Mouse (Mus musculus) heart, embryonic 14.5 days (tissue): ENCODE measurements around the gene Eloa. TPM values are rescaled to one million over a fixed set of nuclear protein-coding genes. Genes with fewer than 3 reads are reported as not detected.
A peak's percentile ranks its signal among the peaks of the same experiment; 100 is the strongest.

Source experiments
- ATAC-seq: fragments of 200-750 bp; cut with Nextera tagmentation; 2 replicates; pipeline ENCODE4 v1.8.0; 2017; ENCODE audit warnings: low read depth, moderate TSS enrichment; ENCODE audit not compliant: insufficient number of reproducible peaks, insufficient read depth, low FRiP score
- H3K27ac ChIP-seq, 2 experiments: fragments of 200-500 bp in 1 of 2; fragments of 300-500 bp in 1 of 2; sonication (generic) in 1 of 2; replicated peaks in 1 of 2; 2 replicates each; pipeline ENCODE4 v1.5.1; 2012 to 2014; ENCODE audit warnings: low read depth in 2 of 2, low read length in 2 of 2, control low read depth in 1 of 2, mild to moderate bottlenecking in 1 of 2, mixed read lengths in 1 of 2; ENCODE audit not compliant: control insufficient read depth in 1 of 2, insufficient read depth in 1 of 2
- H3K27me3 ChIP-seq: fragments of 300-500 bp; sonication (generic); 2 replicates; pipeline ENCODE4 v1.6.1; 2014; ENCODE audit warnings: mild to moderate bottlenecking, low read length, control low read depth; ENCODE audit not compliant: control insufficient read depth, insufficient read depth
- H3K36me3 ChIP-seq: fragments of 300-500 bp; sonication (generic); 2 replicates; pipeline ENCODE4 v1.6.1; 2014; ENCODE audit warnings: mild to moderate bottlenecking, control low read depth, low read length, mixed read lengths; ENCODE audit not compliant: control insufficient read depth, insufficient read depth
- H3K4me1 ChIP-seq, 2 experiments: fragments of 200-500 bp in 1 of 2; fragments of 300-500 bp in 1 of 2; sonication (generic) in 1 of 2; 2 replicates each; pipeline ENCODE4 v1.6.1; 2012 to 2014; ENCODE audit warnings: low read length in 2 of 2, control low read depth in 1 of 2, mixed read lengths in 1 of 2; ENCODE audit not compliant: control insufficient read depth in 2 of 2, insufficient read depth in 2 of 2
- H3K4me2 ChIP-seq: fragments of 300-500 bp; sonication (generic); 2 replicates; pipeline ENCODE4 v1.6.1; 2014; ENCODE audit warnings: mild to moderate bottlenecking, low read length
- H3K4me3 ChIP-seq, 2 experiments: fragments of 200-500 bp in 1 of 2; fragments of 300-500 bp in 1 of 2; sonication (generic) in 1 of 2; 2 replicates each; pipeline ENCODE4 v1.5.1; 2012 to 2014; ENCODE audit warnings: low read length in 2 of 2, mild to moderate bottlenecking in 2 of 2, control low read depth in 1 of 2, low read depth in 1 of 2, moderate library complexity in 1 of 2; ENCODE audit not compliant: control insufficient read depth in 1 of 2, insufficient read depth in 1 of 2
- H3K9ac ChIP-seq: fragments of 300-500 bp; sonication (generic); 2 replicates; pipeline ENCODE4 v1.6.1; 2014; ENCODE audit warnings: mild to moderate bottlenecking, low read length
- H3K9me3 ChIP-seq: fragments of 300-500 bp; sonication (generic); 2 replicates; pipeline ENCODE4 v1.6.1; 2016; ENCODE audit warnings: low read length, control low read depth; ENCODE audit not compliant: control insufficient read depth
- WGBS: fragments of 180-500 bp; shearing (Covaris S2); extraction: QIAGEN DNeasy Blood & Tissue Kit; methylation state at CpG from one replicate; pipeline ENCODE4 v1.1.7; 2014; 5-methylcytosine and 5-hydroxymethylcytosine counted together
- polyA plus RNA-seq: library from polyadenylated mRNA; unstranded; fragments of >200 nt; fragmentation: Nextera tagmentation; extraction: Ambion mirVana; gene quantifications from 2 replicates; pipeline ENCODE4 v1.2.1, GENCODE M21; 2014

The Eloa gene
- polyA plus RNA-seq, 1 experiment from 2014 or later, result 34.3 TPM

DNA sequence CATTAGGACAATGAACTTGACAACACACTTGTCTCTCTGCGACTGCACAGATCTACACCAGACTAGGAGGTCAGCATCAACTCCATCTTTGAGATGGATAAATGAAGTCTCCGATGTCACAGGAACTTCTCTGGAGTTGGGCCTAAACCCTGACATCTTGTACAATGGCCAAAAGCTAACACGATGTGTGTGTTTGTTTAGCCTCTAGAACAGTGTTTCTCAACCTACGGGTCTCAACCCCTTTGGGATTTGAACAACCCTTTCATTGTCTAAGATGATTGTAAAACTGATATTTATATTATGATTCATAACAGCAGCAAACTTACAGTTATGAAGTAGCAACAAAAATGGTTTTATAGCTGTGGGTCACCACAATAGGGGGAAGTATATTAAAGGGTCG lies 36.4 kb upstream of the Eloa start:
- ATAC-seq, result no peak
- no peak overlapping the region for H3K4me3 ChIP-seq
- H3K27ac ChIP-seq, result no peak overlapping the region
- no peak overlapping the region for H3K4me2 ChIP-seq
- H3K4me1 ChIP-seq, result no peaks in the 10 kb centered on the region
- H3K36me3 ChIP-seq, result no peaks in the 10 kb centered on the region
- no peaks in the 10 kb centered on the region for H3K9me3 ChIP-seq
- H3K27me3 ChIP-seq, result no peaks in the 10 kb centered on the region
- 79% methylated on average over 5 of the region's 5 CpGs for WGBS
- no peak overlapping the region for H3K9ac ChIP-seq

GRCm38 (mm10) chr4:136056030-136056429 lies 34.5 kb upstream of the Eloa start:
- H3K36me3 ChIP-seq, result peaks cover 12% of the 10 kb centered on the region
- peaks cover 3 to 12% of the 10 kb centered on the region in 2 experiments for H3K4me1 ChIP-seq
- no peak overlapping the region for H3K27ac ChIP-seq
- no peak overlapping the region for H3K4me2 ChIP-seq
- H3K4me3 ChIP-seq, result no peak overlapping the region
- no peak overlapping the region for H3K9ac ChIP-seq
- ATAC-seq, result no peak
- WGBS, result 21% methylated on average over 1 of the region's 1 CpGs
- H3K9me3 ChIP-seq, result no peaks in the 10 kb centered on the region
- no peaks in the 10 kb centered on the region for H3K27me3 ChIP-seq

- Histone ChIP-seq H3K27me3 (no peaks in the 10 kb centered on the region), H3K4me1 (peaks cover 3 to 15% of the 10 kb centered on the region in 2 experiments), H3K4me3 (no peak overlapping the region), H3K27ac (no peak overlapping the region), H3K4me2 (no peak overlapping the region), H3K9me3 (no peaks in the 10 kb centered on the region), H3K9ac (no peak overlapping the region), H3K36me3 (peaks cover 34% of the 10 kb centered on the region)
- WGBS, result 72% methylated on average over 5 of the region's 5 CpGs
- no peak for ATAC-seq
Measured at GRCm38 (mm10) chr4:136053843-136054242, 32.3 kb upstream of the Eloa start.

GRCm38 (mm10) chr4:136053247-136053596 lies 31.7 kb upstream of the Eloa start, which contains the start of gene Rpl11:
Gene Rpl11, minus strand, starts transcription at chr4:136053428.
- H3K9me3 ChIP-seq, result no peaks in the 10 kb centered on the region
- peaks cover 3 to 15% of the 10 kb centered on the region in 2 experiments for H3K4me1 ChIP-seq
- H3K36me3 ChIP-seq, result peaks cover 40% of the 10 kb centered on the region
- no peaks in the 10 kb centered on the region for H3K27me3 ChIP-seq
- peak within 1 kb of the TSS; percentile 88 for H3K4me2 ChIP-seq
- H3K27ac ChIP-seq, result peak within 1 kb of the TSS; percentile 81 to 87
- H3K4me3 ChIP-seq, result peak within 1 kb of the TSS; percentile 84 to 99
- under 1% methylated on average over 21 of the region's 21 CpGs for WGBS
- peak within 1 kb of the TSS; percentile 100 for H3K9ac ChIP-seq
- ATAC-seq, result peak; percentile 93

DNA sequence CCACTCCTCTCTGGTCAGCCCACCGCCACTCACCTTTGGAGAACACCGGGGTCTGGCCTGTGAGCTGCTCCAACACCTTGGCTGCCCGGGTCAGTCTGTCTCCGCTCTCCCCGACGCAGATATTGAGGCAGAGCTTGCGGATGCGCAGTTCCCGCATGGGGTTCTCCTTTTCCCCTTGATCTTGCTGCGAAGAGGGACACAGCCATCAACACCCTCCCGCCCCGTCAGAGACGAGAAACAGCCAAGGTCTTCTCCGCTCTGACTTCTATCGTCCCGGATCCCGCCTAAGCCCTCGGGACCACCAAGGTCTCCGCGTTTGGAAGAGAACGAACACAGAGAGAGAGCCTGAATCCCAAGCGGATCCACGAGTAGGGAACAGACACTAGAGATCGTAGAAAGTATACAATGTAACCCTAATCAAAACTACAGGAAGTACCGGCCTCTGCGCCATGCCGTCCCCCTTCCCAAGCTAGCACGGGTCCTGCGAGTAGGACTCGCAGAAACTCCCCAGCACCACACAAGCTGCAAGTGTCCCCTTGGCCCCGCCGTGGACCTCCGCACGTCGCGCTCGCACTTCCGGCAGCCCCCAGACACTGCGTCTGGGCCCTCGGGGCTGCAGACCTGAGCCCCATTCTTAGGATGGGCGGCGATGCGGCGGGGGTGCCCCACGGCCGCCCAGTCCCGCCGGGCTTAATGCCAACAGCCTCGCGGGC lies 31.1 kb upstream of the Eloa start:
- Histone ChIP-seq H3K9ac (peak overlapping the region; percentile 100), H3K4me2 (peak overlapping the region; percentile 88), H3K27me3 (no peaks in the 10 kb centered on the region), H3K4me1 (peaks cover 3 to 15% of the 10 kb centered on the region in 2 experiments), H3K36me3 (peaks cover 45% of the 10 kb centered on the region), H3K27ac (peak overlapping the region; percentile 81 to 87), H3K9me3 (no peaks in the 10 kb centered on the region), H3K4me3 (peak overlapping the region; percentile 84 to 99)
- WGBS, result under 1% methylated on average over 50 of the region's 50 CpGs
- ATAC-seq, result peak; percentile 65

DNA sequence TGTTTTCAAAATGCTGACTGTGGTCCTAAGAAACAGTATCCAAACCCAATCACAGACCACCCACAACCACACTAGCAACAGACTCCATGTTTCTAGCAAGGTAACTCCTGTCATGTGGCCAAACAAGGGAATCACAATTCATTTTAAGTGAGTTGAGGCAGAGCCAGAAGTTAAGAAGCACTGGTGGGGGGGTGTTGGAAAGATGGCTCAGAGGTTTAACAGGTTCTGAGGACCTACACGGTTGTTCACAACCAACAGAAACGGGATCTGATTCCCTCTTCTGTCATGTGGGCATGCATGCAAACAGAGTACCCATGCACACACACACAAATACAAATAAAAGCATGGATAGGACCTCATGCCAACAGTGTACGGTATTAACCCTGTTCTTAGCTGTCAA lies 30.5 kb upstream of the Eloa start:
- peak overlapping the region; percentile 88 for H3K4me2 ChIP-seq
- H3K9ac ChIP-seq, result peak overlapping the region; percentile 100
- H3K27ac ChIP-seq, result 0 out of 4 replicates have a peak overlapping the region, but pooled peaks of 1 of the 2 experiments have one; percentile 4
- peaks cover 51% of the 10 kb centered on the region for H3K36me3 ChIP-seq
- 2% methylated on average over 3 of the region's 3 CpGs for WGBS
- H3K4me3 ChIP-seq, result peak overlapping the region; percentile 84 to 99
- H3K4me1 ChIP-seq, result peaks cover 3 to 15% of the 10 kb centered on the region in 2 experiments
- no peaks in the 10 kb centered on the region for H3K27me3 ChIP-seq
- no peak for ATAC-seq
- H3K9me3 ChIP-seq, result no peaks in the 10 kb centered on the region

DNA sequence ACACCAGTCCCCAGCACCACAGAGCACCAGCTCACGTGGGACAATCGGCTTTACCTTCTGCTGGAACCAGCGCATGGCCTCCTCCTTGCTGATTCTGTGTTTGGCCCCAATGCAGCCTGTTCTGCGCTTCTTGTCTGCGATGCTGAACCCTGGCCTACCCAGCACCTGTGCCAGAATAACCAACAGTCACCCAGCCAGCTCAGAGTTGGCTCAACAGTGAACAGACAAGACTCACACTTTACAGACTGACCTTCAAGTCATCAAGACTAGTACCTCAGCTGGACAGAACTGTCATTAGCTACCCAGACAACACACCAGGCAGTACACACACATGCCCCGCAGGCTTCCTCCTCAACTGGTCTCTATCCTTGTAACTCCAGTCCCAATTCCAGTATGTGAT lies 28.7 kb upstream of the Eloa start:
- no peaks in the 10 kb centered on the region for H3K9me3 ChIP-seq
- no peak for ATAC-seq
- no peak overlapping the region for H3K9ac ChIP-seq
- 91% methylated on average over 6 of the region's 6 CpGs for WGBS
- H3K4me3 ChIP-seq, result no peak overlapping the region
- peaks cover 70% of the 10 kb centered on the region for H3K36me3 ChIP-seq
- H3K4me1 ChIP-seq, result peaks cover 3 to 15% of the 10 kb centered on the region in 2 experiments
- H3K4me2 ChIP-seq, result no peak overlapping the region
- no peak overlapping the region for H3K27ac ChIP-seq
- H3K27me3 ChIP-seq, result no peaks in the 10 kb centered on the region
